Mouse (Mus musculus) hindbrain, embryonic 11.5 days (tissue): ENCODE data around the gene Banp. TPM values are rescaled to one million over a fixed set of nuclear protein-coding genes. Genes with fewer than 3 reads are reported as not detected.

Experiments
- ATAC-seq: fragments of 200-750 bp; cut with Nextera tagmentation; 2 replicates; pipeline ENCODE4 v1.8.0; 2017; ENCODE audit warnings: mild to moderate bottlenecking, moderate TSS enrichment, moderate library complexity; ENCODE audit not compliant: low FRiP score
- DNase-seq: peaks from one replicate; pipeline ENCODE4 v3.0.0-alpha.2; 2015; ENCODE audit warnings: low spot score
- H3K27ac ChIP-seq: fragments of 300-500 bp; sonication (generic); 2 replicates; pipeline ENCODE4 v1.5.1; 2014; ENCODE audit warnings: mild to moderate bottlenecking, low read depth, low read length
- H3K27me3 ChIP-seq: fragments of 300-500 bp; sonication (generic); 2 replicates; pipeline ENCODE4 v1.6.1; 2014; ENCODE audit warnings: mild to moderate bottlenecking, low read length, moderate library complexity, mixed read lengths; ENCODE audit not compliant: control insufficient read depth, insufficient read depth
- H3K36me3 ChIP-seq: fragments of 300-500 bp; sonication (generic); 2 replicates; pipeline ENCODE4 v1.6.1; 2014; ENCODE audit warnings: mild to moderate bottlenecking, low read length, moderate library complexity, mixed read lengths; ENCODE audit not compliant: control insufficient read depth, insufficient read depth
- H3K4me1 ChIP-seq: fragments of 300-500 bp; sonication (generic); replicated peaks from 2 replicates; pipeline ENCODE4 v1.6.1; 2014; ENCODE audit warnings: low read length, mixed read lengths; ENCODE audit not compliant: control insufficient read depth, insufficient read depth
- H3K4me2 ChIP-seq: fragments of 300-500 bp; sonication (generic); replicated peaks from 2 replicates; pipeline ENCODE4 v1.6.1; 2014; ENCODE audit warnings: mild to moderate bottlenecking, low read depth, low read length
- H3K4me3 ChIP-seq: fragments of 300-500 bp; sonication (generic); 2 replicates; pipeline ENCODE4 v1.5.1; 2014; ENCODE audit warnings: low read depth, low read length
- H3K9ac ChIP-seq: fragments of 300-500 bp; sonication (generic); 2 replicates; pipeline ENCODE4 v1.6.1; 2014; ENCODE audit warnings: low read depth, low read length
- H3K9me3 ChIP-seq: fragments of 300-500 bp; sonication (generic); 2 replicates; pipeline ENCODE4 v1.6.1; 2016; ENCODE audit warnings: low read length; ENCODE audit not compliant: control insufficient read depth
- WGBS: fragments of 180-500 bp; shearing (Covaris S2); extraction: QIAGEN DNeasy Blood & Tissue Kit; methylation state at CpG from one replicate; pipeline ENCODE4 v1.1.7; 2014; 5-methylcytosine and 5-hydroxymethylcytosine counted together
- polyA plus RNA-seq: library from polyadenylated mRNA; unstranded; fragments of >200 nt; fragmentation: Nextera tagmentation; extraction: Ambion mirVana; gene quantifications from 2 replicates; pipeline ENCODE4 v1.2.1, GENCODE M21; 2014

Banp gene
- polyA plus RNA-seq: 50.8 and 51.8 TPM in 2 replicates

- Histone ChIP-seq H3K27me3 (no peaks in the 10 kb centered on the region), H3K4me2 (peak within 1 kb of the TSS; percentile 83), H3K36me3 (no peaks in the 10 kb centered on the region), H3K27ac (peak within 1 kb of the TSS; percentile 93), H3K4me3 (peak within 1 kb of the TSS; percentile 95), H3K9me3 (no peaks in the 10 kb centered on the region), H3K9ac (peak within 1 kb of the TSS; percentile 96), H3K4me1 (peaks cover 9% of the 10 kb centered on the region)
- ATAC-seq: no peak
- no peak for DNase-seq
- WGBS: 73% methylated on average over 6 of the region's 6 CpGs
These were observed at the start of gene Banp for GRCm38 (mm10) chr8:121949222-121949800. Gene Banp (plus strand): TSS chr8:121949750.

DNA sequence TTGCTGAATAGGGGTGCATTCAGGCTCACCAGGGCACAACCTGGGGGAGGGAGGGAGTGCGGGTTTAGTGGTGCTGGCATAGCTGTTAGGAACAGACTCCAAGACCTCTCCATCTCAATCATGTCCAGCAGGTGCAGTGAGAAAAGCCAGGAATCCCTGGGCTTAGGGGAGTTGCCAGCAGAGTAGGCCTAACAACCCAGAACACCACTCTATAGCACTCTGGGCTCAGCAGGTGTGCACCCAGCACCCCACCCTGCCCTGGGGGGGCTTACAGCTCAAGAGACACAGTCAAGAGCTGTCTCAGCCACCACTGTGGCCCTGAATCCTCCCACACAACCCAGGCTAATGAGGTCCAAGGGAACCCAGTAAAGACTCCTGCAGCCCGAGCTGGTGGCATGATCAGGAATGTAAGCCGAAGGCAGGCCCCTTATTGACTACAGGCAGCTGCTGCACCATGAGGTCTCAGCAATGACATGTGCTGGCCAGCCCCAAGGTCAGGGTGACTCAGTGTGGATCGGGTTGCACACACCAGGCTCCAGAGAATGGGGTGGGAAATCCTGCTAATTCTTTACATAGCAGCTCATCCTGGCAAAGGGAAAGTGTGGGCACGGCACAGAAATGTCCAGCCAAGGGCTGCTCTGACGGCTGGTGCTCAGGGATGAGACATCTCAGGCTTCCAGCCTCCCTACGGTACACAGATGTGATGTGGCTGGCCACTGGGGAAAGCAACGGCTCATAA, 47.9 kb upstream of the Banp start:
- peaks cover 29% of the 10 kb centered on the region for H3K4me1 ChIP-seq
- DNase-seq: no peak
- 61% methylated on average over 8 of the region's 8 CpGs for WGBS

DNA sequence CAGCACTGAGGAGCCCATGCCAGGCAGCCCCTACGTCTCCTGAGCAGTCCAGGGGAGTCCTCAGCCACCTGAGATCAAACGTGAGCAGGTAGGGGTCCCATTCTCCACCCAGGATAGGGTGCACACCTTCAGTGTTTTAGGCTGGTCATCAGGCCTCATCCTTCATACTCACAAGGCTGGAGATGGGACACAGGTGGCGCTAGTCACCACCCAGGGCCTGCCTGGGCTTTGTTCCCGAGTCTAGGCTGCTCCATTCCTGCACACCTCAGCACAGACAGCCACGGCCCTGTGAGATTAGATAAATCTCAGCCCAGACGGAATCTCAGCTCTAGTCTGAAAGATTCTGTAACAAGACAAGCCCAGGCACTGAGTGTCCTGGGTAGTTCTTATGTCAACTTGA, 45.6 kb upstream of the Banp start:
- WGBS: 78% methylated on average over 6 of the region's 6 CpGs
- Histone ChIP-seq H3K4me2 (no peak overlapping the region), H3K9ac (no peak overlapping the region), H3K36me3 (no peaks in the 10 kb centered on the region), H3K27ac (no peak overlapping the region), H3K4me1 (peaks cover 11% of the 10 kb centered on the region; the same call in 1 of the 2 replicates), H3K9me3 (no peaks in the 10 kb centered on the region), H3K4me3 (no peak overlapping the region), H3K27me3 (no peaks in the 10 kb centered on the region; the same call in 1 of the 2 replicates)
- DNase-seq: no peak
- ATAC-seq: no peak

More for the DNA sequence above, 47.9 kb upstream of the Banp start:
- H3K27me3 ChIP-seq: no peaks in the 10 kb centered on the region
- H3K4me3 ChIP-seq: no peak overlapping the region
- no peak overlapping the region for H3K4me2 ChIP-seq
- H3K36me3 ChIP-seq: no peaks in the 10 kb centered on the region
- no peaks in the 10 kb centered on the region for H3K9me3 ChIP-seq
- H3K9ac ChIP-seq: no peak overlapping the region
- ATAC-seq: no peak
- H3K27ac ChIP-seq: no peak overlapping the region

GRCm38 (mm10) chr8:121904999-121905398, 44.6 kb upstream of the Banp start:
- H3K36me3 ChIP-seq: no peaks in the 10 kb centered on the region
- ATAC-seq (no peak), DNase-seq (no peak)
- H3K4me3 ChIP-seq: no peak overlapping the region
- peaks cover 2% of the 10 kb centered on the region; the same call in 1 of the 2 replicates for H3K27me3 ChIP-seq
- no peak overlapping the region for H3K4me2 ChIP-seq
- no peaks in the 10 kb centered on the region for H3K9me3 ChIP-seq
- no peak overlapping the region for H3K27ac ChIP-seq
- H3K9ac ChIP-seq: no peak overlapping the region
- 92% methylated on average over 9 of the region's 9 CpGs for WGBS
- H3K4me1 ChIP-seq: peaks cover 6% of the 10 kb centered on the region; the same call in 1 of the 2 replicates

DNA sequence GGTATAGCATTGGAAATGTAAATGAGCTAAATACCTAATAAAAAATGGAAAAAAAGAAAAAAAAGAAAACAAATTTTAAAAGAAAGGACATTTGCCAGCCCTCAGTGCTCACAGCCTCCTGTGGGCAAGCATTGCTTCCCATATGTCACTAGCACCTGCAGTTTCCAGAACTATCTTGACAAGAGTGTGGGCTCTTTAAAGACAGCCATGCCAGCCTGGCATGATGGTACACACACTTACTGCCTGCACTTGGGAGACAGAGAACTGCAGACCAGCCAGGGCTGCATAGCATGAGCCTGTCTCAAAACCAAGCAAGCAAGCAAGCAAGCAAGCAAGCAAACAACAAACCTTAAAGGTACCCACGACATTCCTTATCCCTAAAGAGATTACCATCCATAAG, 44.1 kb upstream of the Banp start:
- peaks cover 6% of the 10 kb centered on the region; the same call in 1 of the 2 replicates for H3K4me1 ChIP-seq
- 75% methylated on average over 1 of the region's 1 CpGs for WGBS
- H3K9ac ChIP-seq: 0 out of 2 replicates have a peak overlapping the region, but pooled peaks have one; percentile 27
- ATAC-seq (no peak), DNase-seq (no peak)
- peak overlapping the region; percentile 70 for H3K4me3 ChIP-seq
- no peak overlapping the region for H3K27ac ChIP-seq
- H3K9me3 ChIP-seq: no peaks in the 10 kb centered on the region
- H3K4me2 ChIP-seq: peak overlapping the region; percentile 98; the same call in 1 of the 2 replicates
- H3K27me3 ChIP-seq: peaks cover 2% of the 10 kb centered on the region; the same call in 1 of the 2 replicates
- H3K36me3 ChIP-seq: no peaks in the 10 kb centered on the region

- Histone ChIP-seq H3K4me2 (peak overlapping the region; percentile 98), H3K4me3 (peak overlapping the region; percentile 70), H3K27me3 (peaks cover 2% of the 10 kb centered on the region; the same call in 1 of the 2 replicates), H3K9ac (0 out of 2 replicates have a peak overlapping the region, but pooled peaks have one; percentile 27), H3K9me3 (no peaks in the 10 kb centered on the region), H3K27ac (no peak overlapping the region), H3K4me1 (peaks cover 6% of the 10 kb centered on the region; the same call in 1 of the 2 replicates), H3K36me3 (no peaks in the 10 kb centered on the region)
- DNase-seq: no peak
- 42% methylated on average over 5 of the region's 5 CpGs for WGBS
- ATAC-seq: no peak
These were observed 43.7 kb upstream of the Banp start for GRCm38 (mm10) chr8:121905864-121906263.

DNA sequence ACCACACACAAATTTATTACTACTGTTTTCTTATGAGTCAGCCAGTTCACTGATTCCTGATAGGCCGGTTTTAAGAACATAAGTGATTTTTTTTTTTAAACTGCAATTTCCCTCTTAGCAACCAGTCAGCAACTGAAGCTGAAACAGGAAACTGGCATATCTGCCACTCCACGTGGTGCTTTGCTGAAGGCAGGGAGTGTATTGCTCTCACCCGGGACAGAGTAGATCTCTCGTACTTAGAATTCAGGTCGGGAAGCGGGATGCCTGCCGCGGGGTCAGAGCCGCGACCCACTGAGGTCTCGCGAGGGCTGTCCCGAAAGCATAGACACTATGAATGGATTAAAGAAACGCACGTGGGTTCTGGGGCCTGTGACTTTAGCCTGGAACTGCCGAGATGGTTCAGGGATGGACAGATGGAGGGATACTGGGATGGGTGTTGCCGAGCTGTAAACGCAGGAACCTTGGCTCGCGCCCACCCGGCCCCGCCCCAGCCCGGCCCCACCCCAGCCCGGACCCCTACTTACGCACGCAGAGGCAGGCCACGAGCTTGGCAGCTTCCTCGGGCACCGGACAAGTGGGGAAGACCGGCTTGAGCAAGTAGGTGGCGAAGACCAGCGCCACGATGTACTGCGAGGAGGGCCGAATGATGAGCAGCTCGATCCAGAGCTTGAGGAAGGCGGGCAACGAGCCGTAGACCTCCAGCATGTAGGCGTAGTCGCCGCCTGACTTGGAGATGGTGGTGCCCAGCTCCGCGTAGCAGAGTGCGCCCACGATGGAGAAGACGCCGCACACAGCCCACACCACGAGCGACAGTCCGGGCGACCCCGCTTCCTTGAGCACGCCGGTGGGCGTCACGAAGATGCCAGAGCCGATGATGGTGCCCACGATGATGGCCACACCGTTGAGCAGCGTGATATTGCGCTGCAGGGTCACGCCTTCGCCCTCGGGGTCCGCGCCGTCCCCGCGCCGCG, 42.7 kb upstream of the Banp start:
- Histone ChIP-seq H3K4me1 (peaks cover 6% of the 10 kb centered on the region; the same call in 1 of the 2 replicates), H3K4me2 (peak overlapping the region; percentile 98), H3K9me3 (no peaks in the 10 kb centered on the region), H3K36me3 (no peaks in the 10 kb centered on the region), H3K4me3 (peak overlapping the region; percentile 70), H3K27me3 (peaks cover 2% of the 10 kb centered on the region; the same call in 1 of the 2 replicates), H3K27ac (no peak overlapping the region), H3K9ac (peak overlapping the region; percentile 67)
- DNase-seq (peak; percentile 66), ATAC-seq (peak; percentile 74)
- under 1% methylated on average over 64 of the region's 72 CpGs for WGBS
